Mouse (Mus musculus): ENCODE measurements around the gene Matn4. TPM values are rescaled to one million over a fixed set of nuclear protein-coding genes. Genes with fewer than 3 reads are reported as not detected.

Gene Matn4
- polyA plus RNA-seq, 1 experiment from 2014 or later = not detected

Small RNA genes lying within 50 kb of the gene (microRNA-seq; reads per million reads assigned to microRNA genes)
- not detected for gene Mir7678

Other genes with a start within 250 kb of the Matn4 start
- 0.62 and 2.1 TPM in 2 replicates for gene Kcns1, start 234.0 kb downstream of the Matn4 start, polyA plus RNA-seq (2014; fragmentation: Nextera tagmentation; extraction: Ambion mirVana)
- not detected in 2 replicates for gene Wfdc5, start 222.4 kb downstream of the Matn4 start, polyA plus RNA-seq (2014; fragmentation: Nextera tagmentation; extraction: Ambion mirVana)
- gene Wfdc12, start 214.6 kb downstream of the Matn4 start, polyA plus RNA-seq (2014; fragmentation: Nextera tagmentation; extraction: Ambion mirVana) = not detected in 2 replicates
- not detected in 2 replicates for gene Wfdc15a, start 205.0 kb downstream of the Matn4 start, polyA plus RNA-seq (2014; fragmentation: Nextera tagmentation; extraction: Ambion mirVana)
- not detected in 2 replicates for gene Wfdc15b, start 183.5 kb downstream of the Matn4 start, polyA plus RNA-seq (2014; fragmentation: Nextera tagmentation; extraction: Ambion mirVana)
- not detected in 2 replicates for gene Svs2, start 166.7 kb downstream of the Matn4 start, polyA plus RNA-seq (2014; fragmentation: Nextera tagmentation; extraction: Ambion mirVana)
- not detected in 2 replicates for gene Svs3b, start 148.5 kb downstream of the Matn4 start, polyA plus RNA-seq (2014; fragmentation: Nextera tagmentation; extraction: Ambion mirVana)
- gene Svs4, start 126.7 kb downstream of the Matn4 start, polyA plus RNA-seq (2014; fragmentation: Nextera tagmentation; extraction: Ambion mirVana) = not detected in 2 replicates
- gene Svs3a, start 115.9 kb downstream of the Matn4 start, polyA plus RNA-seq (2014; fragmentation: Nextera tagmentation; extraction: Ambion mirVana) = not detected in 2 replicates
- gene Svs6, start 88.4 kb downstream of the Matn4 start, polyA plus RNA-seq (2014; fragmentation: Nextera tagmentation; extraction: Ambion mirVana) = not detected in 2 replicates
- gene Svs5, start 72.4 kb downstream of the Matn4 start, polyA plus RNA-seq (2014; fragmentation: Nextera tagmentation; extraction: Ambion mirVana) = not detected in 2 replicates
- not detected in 2 replicates for gene Slpi, start 16.1 kb downstream of the Matn4 start, polyA plus RNA-seq (2014; fragmentation: Nextera tagmentation; extraction: Ambion mirVana)
- gene Rbpjl, start 2.0 kb downstream of the Matn4 start, polyA plus RNA-seq (2014; fragmentation: Nextera tagmentation; extraction: Ambion mirVana) = not detected in 2 replicates
- 2.4 and 4.9 TPM in 2 replicates for gene Sdc4, start 38.7 kb upstream of the Matn4 start, polyA plus RNA-seq (2014; fragmentation: Nextera tagmentation; extraction: Ambion mirVana)
- 93.1 and 97.2 TPM in 2 replicates for gene Sys1, start 51.8 kb upstream of the Matn4 start, polyA plus RNA-seq (2014; fragmentation: Nextera tagmentation; extraction: Ambion mirVana)
- gene Gm20458, start 55.8 kb upstream of the Matn4 start, polyA plus RNA-seq (2014; fragmentation: Nextera tagmentation; extraction: Ambion mirVana) = 3.4 and 5.1 TPM in 2 replicates
- gene Trp53tg5, start 68.6 kb upstream of the Matn4 start, polyA plus RNA-seq (2014; fragmentation: Nextera tagmentation; extraction: Ambion mirVana) = not detected in 2 replicates
- 11.4 and 11.8 TPM in 2 replicates for gene Dbndd2, start 80.9 kb upstream of the Matn4 start, polyA plus RNA-seq (2014; fragmentation: Nextera tagmentation; extraction: Ambion mirVana)
- 98.9 and 115 TPM in 2 replicates for gene Pigt, start 92.4 kb upstream of the Matn4 start, polyA plus RNA-seq (2014; fragmentation: Nextera tagmentation; extraction: Ambion mirVana)
- 0.61 and 1.2 TPM in 2 replicates for gene Wfdc2, start 157.3 kb upstream of the Matn4 start, polyA plus RNA-seq (2014; fragmentation: Nextera tagmentation; extraction: Ambion mirVana)
- gene Spint3, start 168.3 kb upstream of the Matn4 start, polyA plus RNA-seq (2014; fragmentation: Nextera tagmentation; extraction: Ambion mirVana) = not detected in 2 replicates
- not detected in 2 replicates for gene Wfdc6a, start 180.3 kb upstream of the Matn4 start, polyA plus RNA-seq (2014; fragmentation: Nextera tagmentation; extraction: Ambion mirVana)
- not detected in 2 replicates for gene Eppin, start 188.4 kb upstream of the Matn4 start, polyA plus RNA-seq (2014; fragmentation: Nextera tagmentation; extraction: Ambion mirVana)
- gene Wfdc6b, start 208.4 kb upstream of the Matn4 start, polyA plus RNA-seq (2014; fragmentation: Nextera tagmentation; extraction: Ambion mirVana) = not detected in 2 replicates
- gene Wfdc8, start 208.5 kb upstream of the Matn4 start, polyA plus RNA-seq (2014; fragmentation: Nextera tagmentation; extraction: Ambion mirVana) = not detected in 2 replicates
- not detected in 2 replicates for gene Wfdc16, start 233.6 kb upstream of the Matn4 start, polyA plus RNA-seq (2014; fragmentation: Nextera tagmentation; extraction: Ambion mirVana)

Data from midbrain, embryonic 14.5 days (tissue).